Mouse (Mus musculus): ENCODE measurements around the gene Itgam.

Gene Itgam

GRCm38 (mm10) chr7:128058576-128058975, 3.9 kb upstream of the Itgam start:
- DNase-seq, result no peak

GRCm38 (mm10) chr7:128059091-128059490, 3.3 kb upstream of the Itgam start:
- DNase-seq, result no peak

- no peak for DNase-seq
These were observed 856 bp downstream of the Itgam start for GRCm38 (mm10) chr7:128063211-128063781.

- DNase-seq, result no peak
These were observed 3.1 kb downstream of the Itgam start for GRCm38 (mm10) chr7:128065547-128065946.

GRCm38 (mm10) chr7:128067847-128068246, 5.4 kb downstream of the Itgam start:
- DNase-seq, result no peak

GRCm38 (mm10) chr7:128069844-128070243, 7.4 kb downstream of the Itgam start:
- DNase-seq, result no peak

GRCm38 (mm10) chr7:128071816-128072215, 9.4 kb downstream of the Itgam start:
- no peak for DNase-seq

- no peak for DNase-seq
These were observed 17.6 kb downstream of the Itgam start for GRCm38 (mm10) chr7:128080012-128080411.

- no peak for DNase-seq
These were observed 26.7 kb downstream of the Itgam start for GRCm38 (mm10) chr7:128089141-128089540.

GRCm38 (mm10) chr7:128098135-128098534, 35.7 kb downstream of the Itgam start:
- DNase-seq, result no peak

- no peak for DNase-seq
These were observed 38.4 kb downstream of the Itgam start for GRCm38 (mm10) chr7:128100742-128101357.

GRCm38 (mm10) chr7:128105246-128105645, 42.8 kb downstream of the Itgam start:
- no peak for DNase-seq

- DNase-seq, result no peak
These were observed 45.0 kb downstream of the Itgam start for GRCm38 (mm10) chr7:128107462-128107861.

- no peak for DNase-seq
These were observed 47.9 kb downstream of the Itgam start for GRCm38 (mm10) chr7:128110314-128110713.

- DNase-seq, result no peak
These were observed 49.7 kb downstream of the Itgam start for GRCm38 (mm10) chr7:128112131-128112530.

GRCm38 (mm10) chr7:128114371-128115105, 52.1 kb downstream of the Itgam start:
- DNase-seq, result no peak

GRCm38 (mm10) chr7:128115211-128115958, 52.9 kb downstream of the Itgam start:
- no peak for DNase-seq

- no peak for DNase-seq
These were observed 54.0 kb downstream of the Itgam start for GRCm38 (mm10) chr7:128116396-128116795.

- DNase-seq, result no peak
These were observed 57.5 kb downstream of the Itgam start for GRCm38 (mm10) chr7:128119726-128120490.

- no peak for DNase-seq
These were observed 66.6 kb downstream of the Itgam start, which contains the start of gene Itgax for GRCm38 (mm10) chr7:128128741-128129720. Gene Itgax (plus strand): TSS chr7:128129547.

- DNase-seq, result no peak
These were observed 69.7 kb downstream of the Itgam start for GRCm38 (mm10) chr7:128132148-128132547.

All from cerebellum, adult 8-10 months (tissue).